Mouse (Mus musculus) 416B (cell line): ENCODE measurements around the gene Nfu1.

Source experiments
- DNase-seq: peaks from one replicate; pipeline ENCODE4 v3.0.0; 2011; ENCODE audit warnings: low read depth

Gene Nfu1

GRCm38 (mm10) chr6:87070641-87071040 lies 61.6 kb downstream of the Nfu1 start:
- DNase-seq: no peak

DNA sequence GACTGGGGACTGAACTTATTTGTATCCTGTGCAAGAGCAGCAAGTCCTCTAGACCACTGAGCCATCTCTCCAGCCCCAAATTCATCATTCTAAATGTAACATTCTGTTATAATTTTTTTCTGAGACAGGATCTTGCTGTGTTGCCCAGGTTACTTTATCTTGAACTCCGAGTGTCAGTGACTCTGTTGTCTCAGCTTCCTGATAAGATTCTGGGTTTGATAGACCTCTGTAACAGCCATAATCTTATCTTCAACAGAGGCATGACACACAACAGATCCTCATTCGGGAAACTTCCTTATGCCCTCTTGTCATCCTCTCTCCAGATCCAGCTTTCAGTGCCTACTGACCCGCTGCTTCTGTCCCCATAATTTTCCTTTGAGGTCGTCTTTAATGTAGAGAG lies 63.7 kb downstream of the Nfu1 start:
- DNase-seq: peak; percentile 84

DNA sequence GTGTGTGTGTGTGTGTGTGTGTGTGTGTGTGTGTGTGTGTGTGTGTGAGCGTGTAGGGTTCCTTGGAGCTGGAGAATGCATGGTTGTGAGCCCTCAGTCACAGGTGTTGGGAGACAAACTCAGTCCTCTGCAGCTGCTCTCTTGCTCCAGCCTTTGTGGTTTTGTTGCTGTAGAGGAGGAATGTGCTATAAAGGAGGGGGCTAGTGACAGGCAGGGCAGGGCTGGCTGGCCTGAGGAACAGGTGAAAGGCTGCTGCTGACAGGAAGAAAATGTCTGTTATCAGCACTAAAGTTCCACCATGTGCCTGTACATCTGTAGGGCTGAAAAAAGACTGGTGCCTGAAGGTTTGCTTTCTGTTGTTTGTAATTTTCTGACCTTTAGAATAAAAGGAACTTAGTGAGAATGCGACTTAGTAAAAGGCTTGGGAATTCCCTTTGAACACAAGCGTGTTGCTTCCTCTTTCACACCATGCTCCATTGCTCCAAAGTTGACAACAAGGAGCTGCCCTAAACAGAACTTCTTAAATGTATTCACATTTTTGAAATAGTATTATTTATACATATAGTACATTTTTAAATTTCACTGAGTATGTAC lies 66.2 kb downstream of the Nfu1 start:
- peak; percentile 66 for DNase-seq
